Mouse (Mus musculus) bone marrow, adult 2 months (tissue): ENCODE measurements around the gene Tmpo.
"Not testable (repeated sequence)": the region's sequence is repeated elsewhere in the genome, so short reads cannot be mapped to it uniquely, and the experiment has no call there.

Experiments
- CTCF ChIP-seq: fragments of 200-500 bp; IDR thresholded peaks from 2 replicates; pipeline ENCODE4 v1.5.1; 2011; ENCODE audit warnings: low read length, control low read depth; ENCODE audit not compliant: control insufficient read depth, insufficient read depth
- POLR2A ChIP-seq: fragments of 200-500 bp; IDR thresholded peaks from 2 replicates; pipeline ENCODE4 v1.6.1; 2011; ENCODE audit warnings: low read depth, mild to moderate bottlenecking, control low read depth, low read length, borderline replicate concordance; ENCODE audit not compliant: control insufficient read depth

DNA sequence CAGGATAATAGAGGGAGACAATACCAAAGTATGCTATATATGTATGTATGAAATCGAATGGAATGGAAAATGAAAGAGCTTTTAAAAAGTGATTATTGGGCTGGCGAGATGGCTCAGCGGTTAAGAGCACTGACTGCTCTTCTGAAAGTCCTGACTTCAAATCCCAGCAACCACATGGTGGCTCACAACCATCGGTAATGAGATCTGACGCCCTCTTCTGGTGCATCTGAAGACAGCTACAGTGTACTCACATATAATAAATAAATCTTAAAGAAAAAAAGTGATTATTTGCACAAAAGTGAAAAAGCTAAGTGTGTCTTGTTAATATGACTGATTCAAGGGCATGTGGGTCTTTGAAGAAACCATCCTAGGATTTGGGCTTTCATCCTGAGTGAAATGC is 3.8 kb upstream of the Tmpo start:
- TF ChIP-seq CTCF, POLR2A: not testable (repeated sequence)
